Mouse (Mus musculus): ENCODE data around the gene Zfp423. TPM values are rescaled to one million over a fixed set of nuclear protein-coding genes. Genes with fewer than 3 reads are reported as not detected.

The Zfp423 gene
- polyA plus RNA-seq, 1 experiment, result 6.4 TPM

DNA sequence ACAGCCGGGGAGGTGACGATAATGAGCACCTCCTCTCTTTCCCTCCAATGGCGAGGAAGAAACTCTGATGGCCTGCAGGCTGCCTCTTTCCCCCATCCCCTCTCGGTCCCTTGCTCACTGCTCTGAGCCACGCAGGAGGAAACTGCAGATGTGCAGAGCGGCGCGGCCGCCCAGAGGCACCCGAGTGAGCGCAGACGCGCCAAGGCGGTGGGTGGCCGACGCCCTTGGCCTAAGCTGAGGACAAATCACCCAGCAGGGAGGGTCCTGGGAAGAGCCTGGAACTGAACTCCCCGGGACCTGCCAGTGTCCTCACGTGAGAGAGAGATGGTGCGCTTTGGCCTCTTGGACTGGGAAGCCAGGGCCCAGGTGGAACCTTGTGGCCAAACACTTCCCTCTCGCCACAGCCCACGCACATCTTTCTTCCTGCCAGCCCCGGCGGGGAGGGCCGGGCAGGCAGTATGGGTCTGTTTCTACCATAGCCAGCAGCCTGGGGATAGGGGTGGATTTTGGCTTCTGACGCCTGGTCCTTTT, 296.5 kb downstream of the Zfp423 start:
- H3K4me3 ChIP-seq (replicated peaks; ENCODE audit: extremely low read depth, low read depth, low read length), result no peak overlapping the region

GRCm38 (mm10) chr8:87662307-87662771, 297.1 kb downstream of the Zfp423 start:
- 30% methylated on average over 27 of the region's 27 CpGs for WGBS
- no peak for DNase-seq
- H3K4me1 ChIP-seq (ENCODE audit: control insufficient read depth, insufficient read depth, low read length), result no peaks in the 10 kb centered on the region
- TF ChIP-seq CTCF (IDR thresholded peaks at IDR 0.05; ENCODE audit: insufficient read depth, low read length), result no peak
- TF ChIP-seq POLR2A (IDR thresholded peaks at IDR 0.05; ENCODE audit: borderline replicate concordance, extremely low read depth, low read depth, low read length), result no peak
- no peak overlapping the region for H3K4me3 ChIP-seq (replicated peaks; ENCODE audit: extremely low read depth, low read depth, low read length)

More for the DNA sequence above, 296.5 kb downstream of the Zfp423 start:
- TF ChIP-seq CTCF (IDR thresholded peaks at IDR 0.05; ENCODE audit: insufficient read depth, low read length) (no peak), POLR2A (IDR thresholded peaks at IDR 0.05; ENCODE audit: borderline replicate concordance, extremely low read depth, low read depth, low read length) (no peak)
- WGBS, result 16% methylated on average over 25 of the region's 25 CpGs
- no peaks in the 10 kb centered on the region for H3K4me1 ChIP-seq (ENCODE audit: control insufficient read depth, insufficient read depth, low read length)
- no peak for DNase-seq

GRCm38 (mm10) chr8:87660916-87661910, 298.2 kb downstream of the Zfp423 start:
- no peak overlapping the region for H3K4me3 ChIP-seq (replicated peaks; ENCODE audit: extremely low read depth, low read depth, low read length)

DNA sequence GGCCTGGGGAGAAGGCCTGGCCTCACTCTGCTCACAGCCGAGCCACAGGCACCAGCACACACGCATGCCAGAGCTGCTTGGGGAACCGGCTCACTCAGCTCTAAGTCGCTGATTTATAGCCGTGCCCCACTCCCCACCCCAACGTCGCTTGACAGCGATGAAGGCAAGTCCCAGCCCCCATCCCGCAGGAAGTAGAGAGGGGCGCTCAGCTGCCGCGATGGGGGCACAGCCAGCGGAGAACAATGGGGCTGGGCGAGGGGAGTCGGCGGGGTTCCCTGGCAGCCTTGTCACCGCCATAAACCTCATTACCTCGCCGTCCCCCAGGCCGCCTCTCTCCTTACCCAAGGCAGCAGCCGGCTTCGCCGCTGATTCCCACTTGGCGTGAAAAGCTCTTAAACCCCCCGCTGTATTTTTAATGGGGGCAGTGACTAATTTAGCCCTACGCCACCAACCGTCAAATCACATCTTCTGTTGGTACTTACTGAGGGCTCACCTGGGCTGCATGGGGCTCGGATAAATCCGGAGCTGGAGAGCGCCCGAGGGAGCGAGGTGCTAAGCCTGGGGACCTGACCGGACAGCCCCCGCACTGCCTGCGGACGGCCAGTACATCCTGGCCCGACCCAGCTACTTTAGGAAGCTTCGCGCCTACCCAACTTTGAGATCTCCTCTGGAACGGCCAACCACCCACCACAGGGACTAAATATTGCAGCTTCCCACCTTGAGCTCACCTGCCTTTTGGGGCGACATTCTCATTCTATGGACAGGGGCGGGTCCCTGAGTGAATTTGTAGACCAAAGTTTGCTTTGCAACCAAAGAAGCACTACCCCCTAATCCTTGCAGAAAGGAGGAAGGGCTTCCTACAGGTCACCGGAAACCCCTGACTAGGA, 299.1 kb downstream of the Zfp423 start:
- Histone ChIP-seq H3K4me1 (ENCODE audit: control insufficient read depth, insufficient read depth, low read length) (no peaks in the 10 kb centered on the region), H3K4me3 (replicated peaks; ENCODE audit: extremely low read depth, low read depth, low read length) (no peak overlapping the region)
- no peak for DNase-seq
- TF ChIP-seq POLR2A (IDR thresholded peaks at IDR 0.05; ENCODE audit: borderline replicate concordance, extremely low read depth, low read depth, low read length) (no peak), CTCF (IDR thresholded peaks at IDR 0.05; ENCODE audit: insufficient read depth, low read length) (no peak)
- WGBS, result 11% methylated on average over 43 of the region's 43 CpGs

More at GRCm38 (mm10) chr8:87660916-87661910, 298.2 kb downstream of the Zfp423 start:
- no peak for DNase-seq
- WGBS, result 37% methylated on average over 34 of the region's 34 CpGs
- TF ChIP-seq CTCF (IDR thresholded peaks at IDR 0.05; ENCODE audit: insufficient read depth, low read length), result no peak
- no peak for TF ChIP-seq POLR2A (IDR thresholded peaks at IDR 0.05; ENCODE audit: borderline replicate concordance, extremely low read depth, low read depth, low read length)
- no peaks in the 10 kb centered on the region for H3K4me1 ChIP-seq (ENCODE audit: control insufficient read depth, insufficient read depth, low read length)

- Histone ChIP-seq H3K4me3 (replicated peaks; ENCODE audit: extremely low read depth, low read depth, low read length) (no peak overlapping the region), H3K4me1 (ENCODE audit: control insufficient read depth, insufficient read depth, low read length) (no peaks in the 10 kb centered on the region)
- WGBS, result 75% methylated on average over 4 of the region's 4 CpGs
- DNase-seq, result no peak
- TF ChIP-seq CTCF (IDR thresholded peaks at IDR 0.05; ENCODE audit: insufficient read depth, low read length) (no peak), POLR2A (IDR thresholded peaks at IDR 0.05; ENCODE audit: borderline replicate concordance, extremely low read depth, low read depth, low read length) (no peak)
Measured at GRCm38 (mm10) chr8:87657488-87657887, 301.9 kb downstream of the Zfp423 start.

DNA sequence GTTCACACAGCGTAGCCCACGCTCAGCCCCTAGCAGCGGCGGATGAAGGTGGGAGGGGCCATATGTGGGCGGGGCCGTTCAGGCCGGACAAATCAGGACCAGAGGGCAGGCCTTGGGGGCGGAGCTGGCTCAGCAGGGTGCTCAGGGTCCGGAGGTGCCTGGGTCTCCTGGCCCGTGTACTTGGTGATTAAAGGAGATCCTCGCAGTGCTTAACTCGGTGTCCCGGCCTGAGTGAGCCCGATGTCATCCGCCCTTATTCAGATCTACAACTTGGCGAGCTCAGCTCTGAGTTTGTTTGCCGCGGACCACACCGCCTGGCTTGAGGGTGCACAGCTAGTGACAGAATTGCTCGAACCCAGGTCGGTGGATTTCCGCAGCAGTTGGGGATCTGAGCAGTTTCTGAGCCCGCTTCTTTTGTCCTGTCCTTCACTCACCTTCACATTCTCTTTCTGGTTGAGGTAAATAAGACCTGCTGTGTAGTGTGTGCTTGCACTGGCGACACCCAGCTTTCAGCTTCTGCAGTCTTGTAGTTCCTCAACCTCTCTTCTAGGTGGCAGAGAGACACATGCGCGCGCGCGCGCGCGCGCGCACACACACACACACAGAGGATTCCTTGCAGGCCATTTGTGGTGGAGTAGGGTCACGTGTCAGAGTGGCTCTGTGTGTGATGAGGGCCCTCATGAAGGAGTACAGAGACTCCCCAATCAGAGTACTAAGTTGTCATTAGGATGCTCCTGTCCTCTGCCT, 302.7 kb downstream of the Zfp423 start:
- 6% methylated on average over 35 of the region's 35 CpGs for WGBS
- peak; percentile 18 for DNase-seq
- no peak for TF ChIP-seq CTCF (IDR thresholded peaks at IDR 0.05; ENCODE audit: insufficient read depth, low read length)
- Histone ChIP-seq H3K4me1 (ENCODE audit: control insufficient read depth, insufficient read depth, low read length) (no peaks in the 10 kb centered on the region), H3K4me3 (replicated peaks; ENCODE audit: extremely low read depth, low read depth, low read length) (peak overlapping the region; percentile 52)

DNA sequence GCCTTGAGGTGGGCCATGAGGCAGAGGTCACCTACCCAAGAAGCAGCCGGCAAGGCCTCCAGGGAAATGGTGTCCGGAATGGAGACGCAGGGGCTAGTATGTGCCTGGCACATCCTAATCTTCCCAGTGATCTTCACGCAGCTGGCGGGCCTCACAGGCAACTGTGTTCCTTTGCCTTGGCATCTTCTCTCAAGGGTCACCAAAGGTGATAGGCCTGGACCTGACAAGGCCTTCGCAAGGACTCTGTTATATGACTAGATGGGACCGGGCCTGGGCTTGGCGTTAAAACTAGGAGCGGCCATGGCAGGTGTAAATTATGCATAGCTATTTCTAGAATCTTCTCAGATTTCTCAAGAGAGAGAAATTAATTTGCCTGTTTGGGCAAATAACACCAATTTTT, 303.4 kb downstream of the Zfp423 start:
- Histone ChIP-seq H3K4me1 (ENCODE audit: control insufficient read depth, insufficient read depth, low read length) (no peaks in the 10 kb centered on the region), H3K4me3 (replicated peaks; ENCODE audit: extremely low read depth, low read depth, low read length) (no peak overlapping the region)
- WGBS, result 75% methylated on average over 9 of the region's 9 CpGs
- DNase-seq, result no peak
- TF ChIP-seq CTCF (IDR thresholded peaks at IDR 0.05; ENCODE audit: insufficient read depth, low read length), result no peak

- DNase-seq, result no peak
- TF ChIP-seq CTCF (IDR thresholded peaks at IDR 0.05; ENCODE audit: insufficient read depth, low read length), result no peak
- no peak for TF ChIP-seq POLR2A (IDR thresholded peaks at IDR 0.05; ENCODE audit: borderline replicate concordance, extremely low read depth, low read depth, low read length)
- no peaks in the 10 kb centered on the region for H3K4me1 ChIP-seq (ENCODE audit: control insufficient read depth, insufficient read depth, low read length)
- no peak overlapping the region for H3K4me3 ChIP-seq (replicated peaks; ENCODE audit: extremely low read depth, low read depth, low read length)
- WGBS, result 89% methylated on average over 9 of the region's 9 CpGs
Measured at GRCm38 (mm10) chr8:87647781-87648180, 311.6 kb downstream of the Zfp423 start.
